Mouse (Mus musculus) erythroblast, embryonic 14.5 days (primary cell): ENCODE results near the gene Hivep2. TPM values are rescaled to one million over a fixed set of nuclear protein-coding genes. Genes with fewer than 3 reads are reported as not detected.

Experiments
- H3K27me3 ChIP-seq: 2 replicates; pipeline ENCODE4 v1.6.1; 2012; ENCODE audit warnings: inconsistent platforms; ENCODE audit not compliant: control insufficient read depth
- H3K36me3 ChIP-seq: 2 replicates; pipeline ENCODE4 v1.6.1; 2012; ENCODE audit warnings: mild to moderate bottlenecking, inconsistent platforms; ENCODE audit not compliant: control insufficient read depth
- H3K4me1 ChIP-seq: 2 replicates; pipeline ENCODE4 v1.6.1; 2012; ENCODE audit warnings: inconsistent platforms; ENCODE audit not compliant: control insufficient read depth
- H3K4me3 ChIP-seq: replicated peaks from 2 replicates; pipeline ENCODE3; 2012; ENCODE audit warnings: moderate library complexity, mild to moderate bottlenecking, inconsistent platforms
- H3K9me3 ChIP-seq: 2 replicates; pipeline ENCODE4 v1.6.1; 2012; ENCODE audit warnings: low read length, inconsistent platforms, mixed read lengths; ENCODE audit not compliant: control insufficient read depth
- GATA1 ChIP-seq: IDR thresholded peaks from 2 replicates; pipeline ENCODE4 v1.6.1; 2012; ENCODE audit warnings: low read length, inconsistent platforms, mixed read lengths
- TAL1 ChIP-seq: IDR thresholded peaks from 3 replicates; pipeline ENCODE4 v1.6.1; 2012; ENCODE audit warnings: low read length, inconsistent platforms, mixed read lengths
- polyA plus RNA-seq: library from polyadenylated mRNA; stranded (reverse); fragments of >175 nt; gene quantifications from 2 replicates; pipeline ENCODE4 v1.2.3, GENCODE M21; 2012

Hivep2 gene
- polyA plus RNA-seq, 1 experiment = not detected

DNA sequence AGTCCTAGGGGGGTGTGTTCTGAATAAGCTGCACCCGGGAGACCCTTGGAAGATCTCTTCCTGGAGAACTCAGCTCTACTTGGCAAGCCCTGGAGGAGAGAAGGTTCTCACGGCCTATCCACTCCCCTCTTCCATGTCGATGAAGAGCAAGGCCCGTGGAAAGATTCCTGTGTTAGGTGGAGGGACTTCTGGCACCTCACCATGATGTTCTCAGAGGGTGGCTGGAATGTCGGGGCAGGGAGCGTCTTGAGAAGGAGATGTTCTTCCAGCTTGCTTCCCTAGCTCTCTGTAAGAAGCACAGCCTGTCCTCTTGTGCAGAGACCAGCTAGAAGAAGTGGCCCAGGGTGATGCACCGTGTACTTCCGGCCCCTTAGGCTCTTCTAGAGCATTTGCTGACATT is 134.2 kb downstream of the Hivep2 start:
- H3K4me3 ChIP-seq = no peak overlapping the region
- no peak for TF ChIP-seq GATA1
- no peak for TF ChIP-seq TAL1
- no peaks in the 10 kb centered on the region for H3K4me1 ChIP-seq
- no peaks in the 10 kb centered on the region for H3K27me3 ChIP-seq
- no peaks in the 10 kb centered on the region for H3K36me3 ChIP-seq
- H3K9me3 ChIP-seq = no peaks in the 10 kb centered on the region

DNA sequence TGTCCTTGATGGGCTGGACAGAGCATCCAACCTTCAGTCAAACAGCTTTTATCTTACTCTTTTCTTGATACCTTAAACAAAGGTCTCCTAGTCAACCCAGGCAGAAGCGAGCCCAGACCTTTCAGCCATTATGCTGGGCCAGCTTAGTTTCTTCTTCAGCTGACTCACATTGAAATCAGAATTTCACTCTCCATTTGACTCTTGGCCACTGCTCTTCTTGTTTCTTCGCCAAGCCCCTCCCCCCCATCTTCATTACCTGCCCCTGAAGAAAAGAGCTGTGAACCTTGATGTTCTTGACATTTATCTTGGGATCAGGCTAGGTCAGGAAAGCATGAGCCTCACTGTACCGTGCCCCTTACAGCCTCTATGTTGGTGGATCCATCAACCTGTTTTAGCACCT is 135.0 kb downstream of the Hivep2 start:
- no peaks in the 10 kb centered on the region for H3K4me1 ChIP-seq
- no peaks in the 10 kb centered on the region for H3K27me3 ChIP-seq
- TF ChIP-seq TAL1 = no peak
- no peak for TF ChIP-seq GATA1
- no peaks in the 10 kb centered on the region for H3K36me3 ChIP-seq
- no peak overlapping the region for H3K4me3 ChIP-seq
- no peaks in the 10 kb centered on the region for H3K9me3 ChIP-seq

GRCm38 (mm10) chr10:14101966-14102365 is 136.1 kb downstream of the Hivep2 start:
- H3K27me3 ChIP-seq = no peaks in the 10 kb centered on the region
- no peak for TF ChIP-seq TAL1
- no peak for TF ChIP-seq GATA1
- H3K4me1 ChIP-seq = no peaks in the 10 kb centered on the region
- no peaks in the 10 kb centered on the region for H3K36me3 ChIP-seq
- H3K9me3 ChIP-seq = no peaks in the 10 kb centered on the region
- no peak overlapping the region for H3K4me3 ChIP-seq

GRCm38 (mm10) chr10:14107980-14108671 is 142.3 kb downstream of the Hivep2 start:
- H3K4me1 ChIP-seq = no peaks in the 10 kb centered on the region
- TF ChIP-seq TAL1 (no peak), GATA1 (no peak)
- H3K9me3 ChIP-seq = no peaks in the 10 kb centered on the region
- no peak overlapping the region for H3K4me3 ChIP-seq
- H3K27me3 ChIP-seq = no peaks in the 10 kb centered on the region
- no peaks in the 10 kb centered on the region for H3K36me3 ChIP-seq

DNA sequence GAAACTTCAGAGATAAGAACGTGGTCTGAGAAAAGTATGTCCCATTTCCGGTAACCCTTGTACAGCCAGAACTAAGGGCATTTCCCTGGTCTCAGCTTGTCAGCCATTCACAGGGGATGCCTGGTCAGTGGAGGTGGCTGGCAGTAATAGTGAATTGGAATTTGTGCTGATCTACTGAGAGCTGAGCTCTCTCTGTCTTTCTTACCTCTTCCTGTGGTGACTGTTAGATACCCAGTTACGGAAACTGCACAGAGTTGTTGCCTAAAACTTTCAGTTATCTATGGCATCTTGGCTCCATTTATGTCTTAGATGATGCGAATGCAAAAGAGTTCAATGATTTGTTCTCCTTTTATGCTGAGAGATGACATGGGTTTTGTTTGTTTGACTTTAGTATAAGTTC is 150.0 kb downstream of the Hivep2 start:
- TF ChIP-seq GATA1 (no peak), TAL1 (no peak)
- Histone ChIP-seq H3K4me3 (no peak overlapping the region), H3K27me3 (no peaks in the 10 kb centered on the region), H3K9me3 (no peaks in the 10 kb centered on the region), H3K36me3 (no peaks in the 10 kb centered on the region), H3K4me1 (no peaks in the 10 kb centered on the region)

DNA sequence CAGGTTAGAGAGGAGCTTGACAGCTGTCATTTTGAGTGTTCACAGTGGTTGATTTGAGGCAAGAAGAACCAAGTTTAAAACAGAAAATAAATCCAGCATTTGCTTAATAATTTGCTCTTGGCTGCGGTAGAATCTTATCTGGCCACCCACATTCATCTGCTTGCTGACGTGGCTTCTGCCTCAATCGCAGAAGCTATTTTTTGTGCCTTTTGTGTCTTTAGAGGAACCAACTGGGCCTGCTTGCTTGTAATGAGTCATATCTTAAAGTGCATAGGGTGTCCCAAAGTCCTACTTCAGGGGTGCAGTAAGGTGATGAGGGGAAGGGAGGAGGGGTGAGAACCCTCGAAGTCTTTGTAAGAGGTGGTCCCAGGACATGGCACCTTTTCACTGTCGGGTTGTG is 151.1 kb downstream of the Hivep2 start:
- H3K36me3 ChIP-seq = no peaks in the 10 kb centered on the region
- no peaks in the 10 kb centered on the region for H3K27me3 ChIP-seq
- TF ChIP-seq TAL1 = no peak
- no peak for TF ChIP-seq GATA1
- no peak overlapping the region for H3K4me3 ChIP-seq
- H3K9me3 ChIP-seq = no peaks in the 10 kb centered on the region
- H3K4me1 ChIP-seq = no peaks in the 10 kb centered on the region

DNA sequence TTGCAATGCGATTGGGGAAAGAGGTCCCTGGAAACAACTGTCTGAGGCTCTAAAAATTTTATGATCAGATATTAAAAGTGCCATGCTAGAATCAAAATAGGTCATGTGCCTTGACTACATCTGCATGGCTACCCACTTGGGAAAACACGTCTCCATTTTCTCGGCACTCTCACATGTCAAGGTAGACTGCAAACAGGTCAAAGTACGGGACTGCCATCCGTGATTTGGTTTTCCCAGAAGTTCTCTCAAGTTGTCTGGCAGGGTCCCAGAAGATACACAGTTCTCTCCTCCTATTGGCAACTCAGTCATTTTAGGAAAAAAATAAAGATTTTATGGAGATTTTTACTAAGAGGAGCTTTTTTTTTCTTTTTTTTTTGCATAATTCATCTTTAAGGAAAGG is 153.3 kb downstream of the Hivep2 start:
- Histone ChIP-seq H3K27me3 (no peaks in the 10 kb centered on the region), H3K4me1 (no peaks in the 10 kb centered on the region), H3K36me3 (no peaks in the 10 kb centered on the region)

DNA sequence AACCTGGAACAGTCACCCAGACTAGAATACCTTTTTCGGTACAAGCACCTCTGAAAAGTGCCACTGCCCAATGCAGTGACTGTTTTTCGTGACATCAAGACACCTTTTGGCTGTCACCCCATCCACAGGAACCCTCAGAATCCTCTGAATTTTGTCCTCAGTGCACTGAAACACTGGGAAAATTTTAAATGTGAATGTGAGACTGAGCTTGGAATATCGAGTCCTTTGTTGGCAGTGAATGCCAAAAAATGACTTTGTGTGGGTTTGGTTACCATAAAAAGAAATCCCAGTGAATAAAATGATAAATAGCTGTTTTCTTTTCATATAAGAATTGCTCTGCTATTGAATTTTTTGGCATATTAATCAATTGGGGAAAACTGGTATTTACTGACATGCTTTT is 154.6 kb downstream of the Hivep2 start:
- Histone ChIP-seq H3K4me1 (no peaks in the 10 kb centered on the region), H3K9me3 (no peaks in the 10 kb centered on the region), H3K4me3 (no peak overlapping the region), H3K36me3 (no peaks in the 10 kb centered on the region), H3K27me3 (no peaks in the 10 kb centered on the region)
- no peak for TF ChIP-seq TAL1
- no peak for TF ChIP-seq GATA1

More for the DNA sequence above, 153.3 kb downstream of the Hivep2 start:
- Histone ChIP-seq H3K9me3 (no peaks in the 10 kb centered on the region), H3K4me3 (no peak overlapping the region)
- TF ChIP-seq TAL1 (no peak), GATA1 (no peak)

GRCm38 (mm10) chr10:14127826-14128225 is 162.0 kb downstream of the Hivep2 start:
- TF ChIP-seq GATA1 = no peak
- TF ChIP-seq TAL1 = no peak
- no peaks in the 10 kb centered on the region for H3K4me1 ChIP-seq
- H3K9me3 ChIP-seq = no peaks in the 10 kb centered on the region
- no peaks in the 10 kb centered on the region for H3K36me3 ChIP-seq
- no peaks in the 10 kb centered on the region for H3K27me3 ChIP-seq
- no peak overlapping the region for H3K4me3 ChIP-seq

DNA sequence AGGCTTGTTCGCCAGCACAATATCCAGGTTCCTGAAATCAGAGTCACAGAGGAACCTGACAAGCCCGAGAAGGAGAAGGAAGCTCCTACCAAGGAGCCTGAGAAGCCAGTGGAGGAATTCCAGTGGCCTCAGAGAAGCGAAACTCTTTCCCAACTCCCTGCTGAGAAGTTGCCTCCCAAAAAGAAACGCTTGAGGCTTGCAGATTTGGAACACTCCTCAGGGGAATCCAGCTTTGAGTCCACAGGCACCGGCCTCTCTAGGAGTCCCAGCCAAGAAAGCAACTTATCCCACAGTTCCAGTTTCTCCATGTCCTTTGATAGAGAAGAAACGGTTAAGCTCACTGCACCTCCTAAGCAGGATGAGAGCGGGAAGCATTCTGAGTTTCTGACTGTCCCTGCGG is 164.4 kb downstream of the Hivep2 start:
- no peak overlapping the region for H3K4me3 ChIP-seq

More for the DNA sequence above, 164.4 kb downstream of the Hivep2 start:
- no peaks in the 10 kb centered on the region for H3K27me3 ChIP-seq
- no peaks in the 10 kb centered on the region for H3K9me3 ChIP-seq
- H3K36me3 ChIP-seq = no peaks in the 10 kb centered on the region
- H3K4me1 ChIP-seq = no peaks in the 10 kb centered on the region
- TF ChIP-seq GATA1 (no peak), TAL1 (no peak)
